Mouse (Mus musculus): ENCODE results near the gene Bicral. TPM values are rescaled to one million over a fixed set of nuclear protein-coding genes. Genes with fewer than 3 reads are reported as not detected.

Gene Bicral
- total RNA-seq, 2 experiments from 2014 or later: 7.5 to 9.2 TPM

DNA sequence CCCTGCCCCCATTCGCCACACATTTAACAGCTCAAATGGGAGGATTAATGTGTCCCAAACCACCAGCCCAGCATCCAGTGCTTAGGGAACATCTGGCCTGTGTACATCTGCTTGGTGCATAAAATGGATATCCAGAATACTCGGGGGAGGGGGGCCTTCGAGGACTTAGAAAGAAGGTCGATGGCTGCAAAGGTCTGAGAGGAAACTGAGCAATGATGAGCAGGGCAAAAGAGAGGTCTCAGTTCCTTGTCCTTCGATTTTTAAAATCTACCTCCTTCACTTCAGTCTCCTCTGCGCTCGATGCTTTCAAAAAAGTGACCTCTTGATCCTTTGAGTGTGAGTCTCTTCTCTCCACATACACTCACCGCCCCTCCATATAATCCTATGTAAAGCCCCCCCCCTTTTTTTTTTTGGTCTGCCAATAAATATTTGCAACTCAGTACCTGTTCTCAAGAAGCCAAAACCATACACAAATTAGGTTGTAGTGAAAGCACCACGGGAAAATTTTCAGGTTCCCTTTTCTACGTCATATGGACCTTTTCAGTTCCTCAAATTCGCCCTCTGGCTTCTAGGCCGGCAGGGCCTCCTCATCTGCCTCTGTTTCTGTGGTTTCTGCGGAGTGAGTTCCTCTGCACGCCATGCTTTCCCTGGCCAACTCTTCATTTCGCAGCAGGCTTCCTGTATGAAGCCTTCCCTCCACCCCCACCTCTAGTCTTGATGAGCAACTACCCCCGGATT is 107.1 kb downstream of the Bicral start:
- no peak for DNase-seq

DNA sequence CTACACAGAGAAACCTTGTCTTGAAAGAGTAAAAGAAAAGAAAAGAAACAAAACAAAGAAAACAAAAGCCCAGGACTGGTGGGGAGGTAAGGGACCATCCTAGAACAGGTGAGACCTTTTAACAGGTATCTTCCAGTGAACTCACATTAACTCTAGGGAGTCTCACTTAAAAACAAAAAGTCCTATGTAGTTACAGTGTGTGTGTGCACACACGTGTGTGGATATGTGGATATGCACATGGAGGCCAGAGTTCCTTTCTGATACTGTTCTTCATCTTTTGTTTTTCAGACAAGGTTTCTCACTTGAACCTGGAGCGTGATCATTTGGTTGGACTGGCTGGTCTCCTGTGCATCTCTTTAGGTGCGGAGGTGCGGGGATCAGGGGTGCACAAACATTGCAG is 107.7 kb downstream of the Bicral start:
- DNase-seq: no peak

DNA sequence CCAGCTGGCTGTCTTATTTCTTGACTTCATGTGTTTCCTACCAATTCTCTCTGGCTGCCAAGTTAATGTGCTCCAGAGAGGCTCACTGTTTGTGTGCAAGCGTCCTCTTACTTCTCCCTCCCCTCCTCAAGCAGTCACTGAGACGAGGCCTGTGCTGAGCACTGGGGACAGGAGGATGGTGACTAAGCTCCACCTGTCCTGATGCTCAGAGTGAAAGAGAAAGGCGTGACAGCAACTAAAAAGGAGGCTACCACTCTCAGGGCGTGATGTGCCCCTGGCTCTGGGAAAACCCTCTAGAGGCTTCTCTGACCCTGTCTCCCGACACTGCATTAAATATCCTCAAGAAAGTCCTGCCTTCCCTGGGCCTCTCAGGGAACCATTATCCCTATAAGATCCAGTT is 109.0 kb downstream of the Bicral start:
- no peak for DNase-seq

Other genes starting within 250 kb of the Bicral start
- gene Ptk7, start 229.0 kb downstream of the Bicral start, total RNA-seq (2021): 1 to 10 TPM; 1.1 to 1.3 TPM
- gene Klc4, start 212.5 kb downstream of the Bicral start, total RNA-seq (2021): 10 to 100 TPM; 12.7 to 15.0 TPM
- gene Mrpl2, start 212.3 kb downstream of the Bicral start, total RNA-seq (2021): 100 to 1,000 TPM in 1 of 2 experiments, 10 to 100 TPM in 1; 99.2 to 110 TPM
- 10 to 100 TPM in 1 of 2 experiments, 1 to 10 TPM in 1; 8.8 to 14.4 TPM for gene Cul7, start 208.1 kb downstream of the Bicral start, total RNA-seq (2021)
- 10 to 100 TPM in 1 of 2 experiments, 1 to 10 TPM in 1; 7.5 to 12.1 TPM for gene Rrp36, start 184.1 kb downstream of the Bicral start, total RNA-seq (2021)
- 10 to 100 TPM; 45.3 to 54.7 TPM for gene Mea1, start 179.7 kb downstream of the Bicral start, total RNA-seq (2021)
- gene Klhdc3, start 177.6 kb downstream of the Bicral start, total RNA-seq (2021): 100 to 1,000 TPM; 135 to 168 TPM
- 10 to 100 TPM; 24.0 to 28.3 TPM for gene Ppp2r5d, start 153.4 kb downstream of the Bicral start, total RNA-seq (2021)
- gene Pex6, start 147.0 kb downstream of the Bicral start, total RNA-seq (2021): 10 to 100 TPM; 12.5 to 14.0 TPM
- gene Gnmt, start 129.3 kb downstream of the Bicral start, total RNA-seq (2021): 1 to 10 TPM; 1.1 to 1.2 TPM
- 10 to 100 TPM in 1 of 2 experiments, 1 to 10 TPM in 1; 8.3 to 11.8 TPM for gene Cnpy3, start 106.3 kb downstream of the Bicral start, total RNA-seq (2021)
- gene Ptcra, start 94.8 kb downstream of the Bicral start, total RNA-seq (2021): not detected
- gene 2310039H08Rik, start 85.8 kb downstream of the Bicral start, total RNA-seq (2021): 10 to 100 TPM; 34.9 to 35.0 TPM
- gene Rpl7l1, start 75.8 kb downstream of the Bicral start, total RNA-seq (2021): 10 to 100 TPM; 42.6 to 50.4 TPM
- gene Tbcc, start 32.2 kb upstream of the Bicral start, total RNA-seq (2021): 1 to 10 TPM; 7.1 to 8.5 TPM
- gene Prph2, start 52.0 kb upstream of the Bicral start, total RNA-seq (2021): not detected
- 10 to 100 TPM; 44.6 to 46.0 TPM for gene Ubr2, start 152.1 kb upstream of the Bicral start, total RNA-seq (2021)